ENCODE assay signal across 11 mouse cellular contexts in the genomic region with DNA sequence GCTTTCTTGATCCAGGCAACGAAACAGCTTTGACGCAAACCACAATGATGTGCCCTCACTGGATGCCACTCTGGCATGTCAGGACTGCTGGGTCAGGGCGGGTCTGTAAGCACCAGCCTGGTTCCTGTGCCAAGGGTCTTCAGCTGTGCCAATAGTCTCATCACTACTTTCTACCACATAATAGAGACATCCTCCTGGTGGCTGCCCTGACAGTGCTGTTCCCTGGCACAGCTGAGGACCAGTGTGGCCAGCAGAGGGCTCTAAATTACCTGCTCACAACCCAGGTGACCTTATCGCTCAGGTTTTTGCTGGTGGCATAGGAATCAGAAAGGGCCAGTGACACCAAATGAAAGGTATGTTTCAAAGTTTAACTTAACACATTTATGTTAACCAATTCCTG. TPM values are rescaled to one million over a fixed set of nuclear protein-coding genes. Genes with fewer than 3 reads are reported as not detected.
DNase-seq lines count a peak whose midpoint lies in the region; ATAC-seq lines count a peak whose summit lies in the region.
"Had no signal": no experiment of that assay in that cellular context is flagged by ENCODE, and none has a peak within 500 bp of the region (broad histone marks: within the 10 kb centered on the region; RNA-seq: fewer than 3 reads in every experiment).

No protein-coding gene starts in this region.

- H3K36me3 ChIP-seq in midbrain, embryonic 14.5 days (ENCODE audit: control insufficient read depth, insufficient read depth, low read length), result no peaks in the 10 kb centered on the region
- no peaks in the 10 kb centered on the region for H3K36me3 ChIP-seq in midbrain, embryonic 10.5 days
- no peaks in the 10 kb centered on the region for H3K36me3 ChIP-seq in liver, embryonic 13.5 days
- H3K36me3 ChIP-seq: embryonic facial prominence, embryonic 12.5 days; limb, embryonic 12.5 days had no signal

- 56% methylated on average over 4 of the region's 4 CpGs for WGBS in midbrain, embryonic 14.5 days
- WGBS in midbrain, embryonic 10.5 days, result 45% methylated on average over 4 of the region's 4 CpGs
- WGBS in liver, embryonic 13.5 days (ENCODE audit: insufficient replicate concordance), result 57% methylated on average over 4 of the region's 4 CpGs

- H3K27ac ChIP-seq in midbrain, embryonic 14.5 days (replicated peaks; ENCODE audit: low read depth, low read length), result no peak overlapping the region
- no peak overlapping the region for H3K27ac ChIP-seq in midbrain, embryonic 10.5 days (replicated peaks)
- H3K27ac ChIP-seq in liver, embryonic 13.5 days, result no peak overlapping the region
- H3K27ac ChIP-seq: embryonic facial prominence, embryonic 12.5 days; limb, embryonic 12.5 days had no signal

- DNase-seq in CD4-positive, CD25-positive, alpha-beta regulatory T cell, adult 2 months (ENCODE audit: low read depth, low spot score), result peak; percentile 71
- DNase-seq in midbrain, embryonic 14.5 days, result peak; percentile 2
- no peak for DNase-seq in midbrain, embryonic 10.5 days (ENCODE audit: low spot score)
- DNase-seq in liver, embryonic 13.5 days, result no peak
- peak; percentile 64 for DNase-seq in thymus, postnatal 14 days
- no peak for DNase-seq in left cerebral cortex, postnatal 25 days (ENCODE audit: low spot score in 2 of 2)
- DNase-seq in right cerebral cortex, postnatal 36 days (ENCODE audit: low spot score in 2 of 2), result no peak
- DNase-seq: right cerebral cortex, postnatal 4 days had no signal

- H3K9me3 ChIP-seq in midbrain, embryonic 14.5 days (ENCODE audit: control insufficient read depth, low read length), result no peaks in the 10 kb centered on the region
- H3K9me3 ChIP-seq in midbrain, embryonic 10.5 days (replicated peaks), result no peaks in the 10 kb centered on the region
- H3K9me3 ChIP-seq in liver, embryonic 13.5 days (replicated peaks), result no peaks in the 10 kb centered on the region
- H3K9me3 ChIP-seq: embryonic facial prominence, embryonic 12.5 days; limb, embryonic 12.5 days had no signal

- no peaks in the 10 kb centered on the region for H3K4me1 ChIP-seq in midbrain, embryonic 14.5 days (ENCODE audit: control insufficient read depth, insufficient read depth, low read length)
- no peaks in the 10 kb centered on the region for H3K4me1 ChIP-seq in midbrain, embryonic 10.5 days
- peaks cover 8% of the 10 kb centered on the region; the same call in 1 of the 2 replicates for H3K4me1 ChIP-seq in liver, embryonic 13.5 days (replicated peaks)
- H3K4me1 ChIP-seq: embryonic facial prominence, embryonic 12.5 days; limb, embryonic 12.5 days had no signal

- intact Hi-C loops in left cerebral cortex, postnatal 25 days (cut with DNase I), result no loop called here

- H3K4me3 ChIP-seq in midbrain, embryonic 14.5 days (replicated peaks; ENCODE audit: low read depth, low read length), result no peak overlapping the region
- no peak overlapping the region for H3K4me3 ChIP-seq in midbrain, embryonic 10.5 days
- H3K4me3 ChIP-seq in liver, embryonic 13.5 days (replicated peaks), result no peak overlapping the region
- H3K4me3 ChIP-seq: embryonic facial prominence, embryonic 12.5 days; limb, embryonic 12.5 days had no signal

- H3K27me3 ChIP-seq in midbrain, embryonic 14.5 days (ENCODE audit: control insufficient read depth, insufficient read depth, low read length), result no peaks in the 10 kb centered on the region
- peaks cover 6% of the 10 kb centered on the region for H3K27me3 ChIP-seq in midbrain, embryonic 10.5 days (ENCODE audit: low read depth, poor library complexity, severe bottlenecking)
- peaks cover 26% of the 10 kb centered on the region for H3K27me3 ChIP-seq in liver, embryonic 13.5 days
- H3K27me3 ChIP-seq: embryonic facial prominence, embryonic 12.5 days had no signal

- no peak overlapping the region for H3K4me2 ChIP-seq in midbrain, embryonic 14.5 days (ENCODE audit: low read length)
- H3K4me2 ChIP-seq in liver, embryonic 13.5 days, result no peak overlapping the region
- H3K4me2 ChIP-seq: embryonic facial prominence, embryonic 12.5 days; limb, embryonic 12.5 days had no signal

- H3K9ac ChIP-seq in midbrain, embryonic 14.5 days (replicated peaks; ENCODE audit: low read length), result no peak overlapping the region
- no peak overlapping the region for H3K9ac ChIP-seq in liver, embryonic 13.5 days
- H3K9ac ChIP-seq: embryonic facial prominence, embryonic 12.5 days; limb, embryonic 12.5 days had no signal

- ATAC-seq in CD4-positive, CD25-positive, alpha-beta regulatory T cell, adult 4 months, result no peak
- no peak for ATAC-seq in midbrain, embryonic 14.5 days (ENCODE audit: low FRiP score, low TSS enrichment)
- peak; percentile 67 for ATAC-seq in liver, embryonic 13.5 days (ENCODE audit: low read depth)

RNA-seq across cellular contexts. Expression of gene Hagh, which starts 1.2 kb away (rescaled TPM):
- 10 to 100 TPM; 27.0 to 31.8 TPM for polyA plus RNA-seq in CD4-positive, CD25-positive, alpha-beta regulatory T cell, adult 4 months (2017; shearing (Covaris generic))
- polyA plus RNA-seq in midbrain, embryonic 14.5 days (2014; fragmentation: Nextera tagmentation; extraction: Ambion mirVana), result 55.4 and 71.0 TPM in 2 replicates
- 28.5 and 29.3 TPM in 2 replicates for polyA plus RNA-seq in midbrain, embryonic 10.5 days (2016; fragmentation: Nextera tagmentation; extraction: Ambion mirVana)
- 79.5 and 83.1 TPM in 2 replicates for polyA plus RNA-seq in liver, embryonic 13.5 days (2015; fragmentation: Nextera tagmentation; extraction: Ambion mirVana)
- total RNA-seq in left cerebral cortex, postnatal 25 days (2021), result 100 to 1,000 TPM; 133 to 141 TPM

RNA-seq across cellular contexts. Expression of gene Fahd1, which starts 9.0 kb away (rescaled TPM):
- polyA plus RNA-seq in CD4-positive, CD25-positive, alpha-beta regulatory T cell, adult 4 months (2017; shearing (Covaris generic)), result 1 to 10 TPM; 2.7 to 2.8 TPM
- polyA plus RNA-seq in midbrain, embryonic 14.5 days (2014; fragmentation: Nextera tagmentation; extraction: Ambion mirVana), result 18.0 and 18.9 TPM in 2 replicates
- polyA plus RNA-seq in midbrain, embryonic 10.5 days (2016; fragmentation: Nextera tagmentation; extraction: Ambion mirVana), result 18.4 and 19.6 TPM in 2 replicates
- 34.6 and 34.9 TPM in 2 replicates for polyA plus RNA-seq in liver, embryonic 13.5 days (2015; fragmentation: Nextera tagmentation; extraction: Ambion mirVana)
- 10 to 100 TPM; 17.6 to 20.9 TPM for total RNA-seq in left cerebral cortex, postnatal 25 days (2021)

RNA-seq across cellular contexts. Expression of gene Igfals, which starts 24.7 kb away (rescaled TPM):
- not detected for polyA plus RNA-seq in CD4-positive, CD25-positive, alpha-beta regulatory T cell, adult 4 months (2017; shearing (Covaris generic))
- 0.18 TPM in 1 of 2 replicates, not detected in the other for polyA plus RNA-seq in midbrain, embryonic 14.5 days (2014; fragmentation: Nextera tagmentation; extraction: Ambion mirVana)
- polyA plus RNA-seq in midbrain, embryonic 10.5 days (2016; fragmentation: Nextera tagmentation; extraction: Ambion mirVana), result 0.31 TPM in 1 of 2 replicates, not detected in the other
- 5.1 and 6.0 TPM in 2 replicates for polyA plus RNA-seq in liver, embryonic 13.5 days (2015; fragmentation: Nextera tagmentation; extraction: Ambion mirVana)
- total RNA-seq in left cerebral cortex, postnatal 25 days (2021), result not detected

RNA-seq across cellular contexts. Expression of gene Meiob, which starts 37.0 kb away (rescaled TPM):
- polyA plus RNA-seq in CD4-positive, CD25-positive, alpha-beta regulatory T cell, adult 4 months (2017; shearing (Covaris generic)), result under 1 TPM in 1 of 2 experiments, not detected in 1; 0.24 TPM
- not detected in 2 replicates for polyA plus RNA-seq in midbrain, embryonic 14.5 days (2014; fragmentation: Nextera tagmentation; extraction: Ambion mirVana)
- 0.06 TPM in 1 of 2 replicates, not detected in the other for polyA plus RNA-seq in midbrain, embryonic 10.5 days (2016; fragmentation: Nextera tagmentation; extraction: Ambion mirVana)
- 1.5 and 1.6 TPM in 2 replicates for polyA plus RNA-seq in liver, embryonic 13.5 days (2015; fragmentation: Nextera tagmentation; extraction: Ambion mirVana)
- not detected for total RNA-seq in left cerebral cortex, postnatal 25 days (2021)
- polyA plus RNA-seq: embryonic facial prominence, embryonic 12.5 days; limb, embryonic 12.5 days had no signal

RNA-seq across cellular contexts. Expression of gene Nubp2, which starts 45.0 kb away (rescaled TPM):
- polyA plus RNA-seq in CD4-positive, CD25-positive, alpha-beta regulatory T cell, adult 4 months (2017; shearing (Covaris generic)), result 100 to 1,000 TPM in 1 of 2 experiments, 10 to 100 TPM in 1; 76.6 to 104 TPM
- polyA plus RNA-seq in midbrain, embryonic 14.5 days (2014; fragmentation: Nextera tagmentation; extraction: Ambion mirVana), result 70.4 and 73.3 TPM in 2 replicates
- polyA plus RNA-seq in midbrain, embryonic 10.5 days (2016; fragmentation: Nextera tagmentation; extraction: Ambion mirVana), result 85.5 and 87.0 TPM in 2 replicates
- 89.3 and 93.2 TPM in 2 replicates for polyA plus RNA-seq in liver, embryonic 13.5 days (2015; fragmentation: Nextera tagmentation; extraction: Ambion mirVana)
- 10 to 100 TPM; 32.7 to 33.6 TPM for total RNA-seq in left cerebral cortex, postnatal 25 days (2021)

Comparison
In these comparisons a context has a peak if more than half of its experiments do, and no peak if none do; other contexts are left out.
1. DNase-seq: peak in CD4-positive, CD25-positive, alpha-beta regulatory T cell, adult 2 months (single experiment), midbrain, embryonic 14.5 days (single experiment) and thymus, postnatal 14 days (single experiment); none in midbrain, embryonic 10.5 days (single experiment), liver, embryonic 13.5 days (single experiment), left cerebral cortex, postnatal 25 days (0 of 2) and right cerebral cortex, postnatal 36 days (0 of 2).